Mouse (Mus musculus) right cerebral cortex, postnatal 25 days (tissue): ENCODE data around the gene Chadl.

Experiments
- DNase-seq: peaks from one replicate; pipeline ENCODE4 v3.0.0; 2022

Gene Chadl

DNA sequence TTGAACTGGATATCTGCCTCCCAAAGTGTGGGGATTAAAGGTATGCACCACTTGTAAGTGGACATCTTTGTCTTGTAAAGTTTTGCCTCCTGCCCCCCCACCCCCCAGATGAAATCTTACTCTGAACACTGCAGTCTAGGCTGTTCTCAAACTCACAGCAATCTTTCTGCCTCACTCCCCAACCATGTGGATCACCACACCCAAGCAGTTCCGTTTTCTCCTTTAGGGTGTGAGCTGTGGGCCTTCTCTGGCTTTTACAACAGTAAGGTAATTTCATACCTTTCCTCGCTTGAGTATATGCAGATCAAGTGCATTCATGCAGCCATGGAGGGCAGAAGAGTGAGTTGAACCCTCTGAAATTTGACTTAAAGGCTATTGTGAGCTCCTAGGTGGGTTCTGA lies 3.1 kb upstream of the Chadl start:
- DNase-seq = no peak

DNA sequence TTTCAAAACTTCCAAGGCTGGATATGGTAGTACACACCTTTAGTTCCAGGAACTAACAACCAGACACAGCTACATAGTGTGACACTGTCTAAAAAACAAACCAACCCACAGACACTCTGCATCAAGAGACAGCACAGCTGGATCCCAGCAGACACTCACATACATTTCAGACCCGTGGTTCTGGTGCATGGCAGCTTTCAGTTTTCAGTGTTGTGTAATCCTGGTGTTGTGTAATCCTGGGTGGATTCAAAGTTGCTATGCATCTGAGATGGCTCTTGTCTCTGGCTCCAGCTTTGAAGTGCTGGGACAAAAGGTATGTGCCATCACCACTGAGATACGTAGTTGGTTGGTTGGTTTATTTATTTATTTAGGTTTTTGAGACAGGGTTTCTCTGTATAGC lies 1.4 kb upstream of the Chadl start:
- no peak for DNase-seq

DNA sequence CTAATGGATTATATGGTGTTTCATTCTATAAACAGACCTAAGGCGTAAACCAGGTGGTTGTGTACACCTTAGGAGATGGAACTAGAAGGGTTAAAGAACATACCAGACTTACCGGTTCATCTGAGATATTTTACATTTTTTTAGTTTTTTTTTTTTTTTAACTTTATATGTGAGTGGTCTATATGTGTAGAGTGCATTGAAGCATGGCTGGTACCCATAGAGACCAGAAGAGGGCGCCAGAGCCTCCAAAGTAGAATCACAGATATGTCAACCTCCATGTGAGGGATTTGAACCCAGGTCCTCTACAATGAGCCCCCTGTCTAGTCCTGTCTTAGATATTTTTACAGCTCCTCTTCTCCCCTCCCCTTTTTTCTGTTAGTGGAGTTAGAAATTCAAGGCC lies 760 bp upstream of the Chadl start:
- DNase-seq = no peak

DNA sequence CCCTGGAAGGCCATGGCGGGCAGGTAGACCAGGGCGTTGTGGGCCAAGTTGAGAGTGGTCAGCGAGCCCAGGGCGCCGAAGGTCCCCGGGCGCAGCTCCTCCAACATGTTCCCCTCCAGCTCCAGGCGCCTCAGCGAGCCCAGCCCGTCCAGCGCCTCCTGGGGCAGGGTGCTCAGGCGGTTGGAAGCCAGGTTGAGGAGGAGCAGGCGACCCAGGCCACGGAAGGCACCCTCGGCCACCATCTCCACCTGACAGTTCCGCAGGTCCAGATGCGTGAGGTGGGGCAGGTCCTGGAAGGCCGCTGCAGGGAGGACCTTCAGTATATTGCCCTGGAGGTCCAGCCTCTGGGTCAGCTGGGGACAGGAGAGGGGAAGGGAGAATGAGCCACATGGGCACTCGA lies 2.2 kb downstream of the Chadl start:
- no peak for DNase-seq

DNA sequence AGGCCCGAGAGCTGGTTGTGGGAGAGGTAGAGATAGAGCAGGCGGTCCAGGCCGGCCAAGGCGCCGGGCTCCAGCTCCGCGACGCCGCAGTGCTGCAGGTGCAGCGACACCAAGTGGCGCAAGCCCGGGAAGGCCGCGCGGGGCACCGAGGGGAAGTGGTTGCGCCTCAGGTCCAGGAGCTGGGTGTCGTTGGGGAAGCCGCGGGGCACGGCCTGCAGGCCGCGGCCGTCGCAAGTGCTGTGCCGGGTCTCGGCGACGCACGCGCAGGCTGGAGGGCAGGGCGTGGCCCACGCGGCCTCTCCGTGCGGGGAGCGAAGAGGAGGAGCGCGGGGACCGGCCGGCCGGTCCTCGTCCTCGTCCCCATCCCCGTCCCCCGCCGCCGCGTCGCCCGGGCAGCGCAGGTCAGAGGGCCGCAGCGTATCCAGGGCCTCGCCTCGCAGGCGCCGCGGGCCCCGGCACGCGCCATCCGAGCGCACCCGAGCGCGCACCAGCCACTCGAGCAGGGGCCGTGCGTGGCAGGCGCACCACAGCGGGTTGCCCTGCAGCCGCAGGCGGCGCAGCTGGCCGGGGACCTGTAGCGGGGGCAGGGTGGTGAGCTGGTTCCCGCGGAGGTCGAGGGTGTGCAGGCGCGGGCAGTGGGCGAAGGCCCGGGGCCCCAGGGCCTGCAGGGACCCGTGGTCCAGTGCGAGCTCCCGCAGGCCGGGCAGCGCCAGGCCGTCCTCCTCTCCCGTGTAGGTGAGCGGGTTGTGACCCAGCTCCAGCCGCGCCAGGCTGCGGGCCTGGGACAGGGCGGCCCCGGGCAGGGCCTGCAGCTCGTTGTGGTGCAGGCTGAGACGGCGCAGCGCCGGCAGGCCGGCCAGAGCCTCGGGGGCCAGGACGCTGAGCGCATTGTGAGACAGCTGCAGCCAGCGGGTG lies 2.9 kb downstream of the Chadl start:
- DNase-seq = peak; percentile 84

DNA sequence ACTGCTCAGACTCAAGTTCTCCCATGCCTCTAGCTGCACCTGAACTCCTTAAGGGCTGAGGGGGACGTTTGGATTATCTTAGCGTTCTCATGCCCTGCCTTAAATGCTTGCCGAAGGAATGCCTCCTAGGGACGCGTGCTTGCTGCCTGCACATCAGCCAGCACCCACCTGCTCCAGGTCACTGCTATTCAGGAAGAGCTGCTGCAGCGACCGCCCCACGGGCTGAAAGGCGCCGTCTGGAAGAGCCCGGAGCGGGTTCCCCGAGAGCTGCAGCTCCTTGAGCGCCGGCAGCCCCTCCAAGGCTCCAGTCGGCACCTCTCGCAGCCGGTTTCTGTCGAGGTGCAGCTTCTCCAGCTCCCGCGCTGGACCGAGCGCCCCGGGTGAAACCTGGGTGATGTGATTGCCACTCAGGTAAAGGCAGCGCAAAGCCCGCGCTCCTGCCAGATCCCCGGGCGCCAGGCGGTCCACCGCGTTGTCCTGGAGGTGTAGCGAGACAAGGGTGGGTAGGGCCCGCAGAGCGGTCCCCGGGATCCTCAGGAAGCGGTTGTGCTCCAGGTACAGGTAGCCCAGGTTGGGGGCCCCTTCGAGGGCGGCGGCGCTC lies 3.6 kb downstream of the Chadl start:
- DNase-seq = no peak

DNA sequence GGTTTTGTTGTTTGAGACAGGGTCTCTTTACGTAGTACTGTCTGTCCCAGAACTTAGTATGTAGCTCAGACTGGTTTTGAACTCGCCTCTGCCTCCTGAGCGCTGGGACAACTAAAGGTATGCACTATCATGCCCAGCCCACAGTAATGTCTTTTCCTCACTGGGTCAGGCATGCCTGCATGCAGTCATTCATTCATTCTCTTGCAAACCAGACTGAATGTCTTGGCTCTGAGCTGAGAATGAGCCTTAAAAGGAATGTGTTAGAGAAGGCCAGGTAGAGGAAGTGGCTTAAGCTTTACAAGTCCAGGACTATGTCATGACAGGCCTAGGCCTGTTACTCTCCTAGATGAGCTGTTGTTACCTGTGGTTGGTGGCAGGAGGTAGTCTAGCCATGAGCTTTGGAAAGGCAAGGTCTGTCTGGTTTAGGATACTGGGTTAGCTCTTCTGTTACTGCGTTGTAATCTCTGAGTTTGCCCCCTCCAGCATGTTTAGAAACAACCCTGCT lies 16.7 kb downstream of the Chadl start:
- no peak for DNase-seq

DNA sequence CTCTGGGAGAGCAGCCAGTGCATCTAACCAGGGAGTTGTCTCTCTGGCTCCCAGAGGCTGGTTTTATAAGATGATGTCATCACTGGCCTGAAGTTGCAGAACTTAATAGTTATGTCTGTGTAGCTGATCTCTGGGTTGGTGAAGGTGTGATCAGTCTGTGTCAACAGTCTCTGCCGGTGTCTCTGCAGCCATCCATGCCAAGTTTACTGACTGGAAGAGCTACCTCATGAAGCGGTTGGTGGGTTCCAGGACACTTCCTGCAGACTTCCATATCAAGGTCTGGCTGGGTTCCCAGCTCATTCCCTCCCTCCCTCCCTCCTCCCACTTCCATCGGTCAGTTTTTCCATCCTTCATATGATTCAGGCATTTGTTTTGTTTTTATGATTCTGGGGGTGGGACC lies 20.4 kb downstream of the Chadl start:
- DNase-seq = no peak

DNA sequence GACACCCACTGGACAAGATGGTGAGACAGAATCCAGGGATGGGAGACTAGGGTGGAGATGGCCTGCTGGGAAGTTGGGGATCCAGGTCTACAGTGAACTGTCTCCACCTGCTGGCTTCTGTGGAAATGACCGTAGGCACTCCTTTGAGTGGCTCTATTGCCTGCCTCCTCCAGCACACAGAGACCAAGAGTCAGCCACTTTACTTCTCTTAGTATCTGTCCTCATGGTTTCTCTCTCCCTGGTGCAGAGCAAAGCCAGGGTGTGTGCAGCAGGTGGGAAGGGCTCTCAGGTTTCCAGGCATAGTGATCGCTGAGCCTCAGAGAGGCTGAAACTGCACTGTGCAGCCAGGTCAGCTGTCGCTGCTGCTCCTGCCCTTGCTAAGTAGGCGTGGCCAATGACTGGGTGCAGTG lies 26.9 kb downstream of the Chadl start:
- DNase-seq = peak; percentile 28

DNA sequence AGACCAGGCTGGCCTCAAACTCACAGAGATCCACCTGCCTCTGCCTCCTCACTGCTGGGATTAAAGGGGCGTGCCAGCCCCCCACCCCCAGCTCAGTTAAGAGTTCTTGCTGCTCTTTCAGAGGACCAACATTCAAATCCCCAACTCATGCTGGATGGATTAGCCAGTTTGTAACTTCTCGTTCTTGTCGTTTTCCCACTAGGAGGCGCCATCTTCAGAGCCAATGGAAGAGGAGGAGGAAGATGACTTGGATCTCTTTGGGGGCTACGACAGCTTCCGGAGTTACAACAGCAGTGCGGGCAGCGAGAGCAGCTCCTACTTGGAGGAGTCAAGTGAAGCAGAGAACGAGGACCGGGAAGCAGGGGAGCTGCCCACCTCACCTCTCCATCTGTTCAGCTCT lies 30.1 kb downstream of the Chadl start:
- no peak for DNase-seq

DNA sequence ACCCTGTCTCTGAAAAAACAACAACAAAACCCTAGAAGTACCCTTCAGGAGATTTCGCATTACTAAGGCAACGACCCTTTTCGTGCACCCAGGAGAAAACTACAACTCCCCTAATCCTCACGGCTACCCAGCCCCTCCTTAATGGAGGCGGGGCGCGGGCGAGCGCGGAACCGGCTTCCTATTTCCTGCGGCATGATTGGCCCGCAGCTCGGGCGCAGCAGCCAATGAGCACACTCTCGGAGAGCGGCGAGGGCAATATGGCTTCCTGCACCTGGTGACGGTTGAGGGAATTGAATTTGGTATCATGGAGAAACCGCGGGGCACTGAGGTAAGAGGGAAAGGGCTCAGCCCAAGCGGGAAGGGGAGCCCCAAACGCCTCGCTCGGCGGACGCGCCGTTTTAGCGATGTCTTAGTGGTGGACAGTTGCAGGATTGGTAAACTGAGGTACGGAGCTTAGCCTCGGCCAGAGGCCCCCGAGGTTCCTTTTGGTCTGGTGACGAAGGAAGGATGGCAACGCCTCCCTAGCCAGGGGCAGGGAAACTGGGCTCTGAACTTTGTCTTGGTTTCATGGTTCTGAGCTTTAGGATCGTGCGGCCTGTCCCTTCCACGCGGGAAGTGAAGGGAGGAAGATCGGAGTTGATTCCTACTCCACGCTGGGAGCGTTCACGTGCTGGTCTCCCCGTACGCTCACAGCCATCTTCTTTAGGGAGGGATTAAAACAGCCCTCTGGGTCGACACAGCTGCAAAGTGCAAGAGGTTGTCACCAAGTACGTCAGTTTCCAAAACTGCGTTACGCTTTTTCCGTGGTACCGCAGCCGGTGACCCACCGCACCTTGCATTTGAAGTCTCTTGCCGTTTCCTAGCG lies 33.2 kb downstream of the Chadl start, which contains the start of gene L3mbtl2:
Gene L3mbtl2, plus strand, starts transcription at position 193 of the 865 bp plus-strand sequence.
- peak; percentile 90 for DNase-seq

DNA sequence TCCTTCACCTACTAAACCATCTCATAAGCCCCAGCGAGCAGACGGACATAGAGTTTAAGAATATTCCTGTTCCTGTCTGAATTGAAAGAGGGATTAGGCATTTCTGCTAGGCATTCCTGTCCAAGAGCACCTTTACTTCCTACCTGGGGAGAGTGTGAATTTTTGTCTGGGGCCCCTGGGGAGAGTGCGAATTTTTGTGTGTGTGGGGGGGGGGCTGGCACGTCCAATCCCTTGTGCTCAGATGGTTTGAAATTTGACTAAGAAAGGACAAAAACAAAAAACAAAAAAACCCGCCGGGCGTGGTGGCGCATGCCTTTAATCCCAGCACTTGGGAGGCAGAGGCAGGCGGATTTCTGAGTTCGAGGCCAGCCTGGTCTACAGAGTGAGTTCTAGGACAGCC lies 33.8 kb downstream of the Chadl start:
- no peak for DNase-seq

DNA sequence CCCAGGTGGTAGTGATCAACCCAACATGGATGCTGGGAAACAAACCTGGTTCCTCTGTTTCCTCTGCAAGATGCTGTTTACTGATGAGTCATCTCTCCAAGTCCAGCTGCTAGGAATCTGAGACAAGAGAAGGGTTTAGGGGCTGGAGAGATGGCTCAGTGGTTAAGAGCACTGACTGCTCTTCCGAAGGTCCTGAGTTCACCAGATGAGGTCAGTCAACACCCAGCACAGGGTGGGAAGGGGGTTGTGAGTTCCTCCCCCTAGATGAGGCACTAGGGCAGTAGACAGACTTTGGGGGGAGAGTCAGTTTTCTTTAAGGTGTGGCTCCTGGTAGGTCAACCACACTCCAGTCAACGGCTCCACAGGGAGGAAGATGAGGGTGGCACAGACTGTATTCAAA lies 35.4 kb downstream of the Chadl start:
- DNase-seq = no peak

DNA sequence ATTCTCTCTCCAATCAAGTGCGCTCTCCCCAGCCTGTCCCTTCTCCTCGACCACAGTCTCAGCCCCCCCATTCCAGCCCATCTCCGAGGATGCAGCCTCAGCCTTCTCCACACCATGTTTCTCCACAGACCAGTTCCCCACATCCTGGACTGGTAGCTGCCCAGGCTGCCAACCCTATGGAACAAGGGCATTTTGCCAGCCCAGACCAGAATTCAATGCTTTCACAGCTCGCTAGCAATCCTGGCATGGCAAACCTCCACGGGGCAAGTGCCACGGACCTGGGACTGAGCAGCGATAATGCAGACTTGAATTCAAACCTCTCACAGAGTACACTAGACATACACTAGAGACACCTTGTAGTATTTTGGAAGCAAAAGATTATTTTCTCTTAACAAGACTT lies 46.5 kb downstream of the Chadl start:
- no peak for DNase-seq

DNA sequence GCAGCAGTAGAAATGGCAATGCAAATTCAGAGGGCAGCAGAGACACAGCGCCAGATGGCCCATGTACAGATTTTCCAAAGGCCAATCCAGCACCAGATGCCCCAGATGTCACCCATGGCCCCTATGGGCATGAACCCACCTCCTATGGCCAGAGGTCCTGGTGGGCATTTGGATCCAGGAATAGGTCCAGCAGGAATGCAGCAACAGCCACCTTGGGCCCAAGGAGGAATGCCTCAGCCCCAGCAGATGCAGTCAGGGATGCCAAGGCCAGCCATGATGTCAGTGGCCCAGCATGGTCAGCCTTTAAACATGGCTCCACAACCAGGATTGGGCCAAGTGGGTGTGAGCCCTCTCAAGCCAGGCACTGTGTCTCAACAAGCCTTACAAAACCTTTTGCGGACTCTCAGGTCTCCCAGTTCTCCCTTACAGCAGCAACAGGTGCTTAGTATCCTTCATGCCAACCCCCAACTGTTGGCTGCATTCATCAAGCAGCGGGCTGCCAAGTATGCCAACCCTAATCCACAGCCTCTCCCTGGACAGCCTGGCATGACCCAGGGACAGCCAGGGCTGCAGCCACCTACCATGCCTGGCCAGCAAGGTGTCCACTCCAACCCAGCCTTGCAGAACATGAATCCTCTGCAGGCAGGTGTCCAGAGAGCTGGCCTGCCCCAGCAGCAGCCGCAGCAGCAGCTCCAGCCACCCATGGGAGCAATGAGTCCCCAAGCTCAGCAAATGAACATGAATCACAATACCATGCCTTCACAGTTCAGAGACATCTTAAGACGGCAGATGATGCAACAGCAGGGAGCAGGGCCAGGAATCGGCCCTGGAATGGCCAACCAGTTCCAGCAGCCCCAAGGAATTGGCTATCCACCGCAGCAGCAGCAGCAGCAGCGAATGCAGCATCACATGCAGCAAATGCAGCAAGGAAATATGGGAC lies 47.3 kb downstream of the Chadl start:
- no peak for DNase-seq
